Mouse (Mus musculus) limb, embryonic 13.5 days (tissue): ENCODE measurements around the gene Fggy. TPM values are rescaled to one million over a fixed set of nuclear protein-coding genes. Genes with fewer than 3 reads are reported as not detected.

Experiments
- ATAC-seq: fragments of 200-750 bp; cut with Nextera tagmentation; 2 replicates; pipeline ENCODE4 v1.8.0; 2017; ENCODE audit warnings: low read depth, moderate number of reproducible peaks, moderate TSS enrichment; ENCODE audit not compliant: low FRiP score
- H3K27ac ChIP-seq: fragments of 300-500 bp; sonication (generic); 2 replicates; pipeline ENCODE4 v1.5.1; 2015; ENCODE audit warnings: inconsistent platforms, mild to moderate bottlenecking, moderate library complexity
- H3K27me3 ChIP-seq: fragments of 300-500 bp; sonication (generic); 2 replicates; pipeline ENCODE4 v1.6.1; 2015; ENCODE audit warnings: mild to moderate bottlenecking, inconsistent platforms
- H3K36me3 ChIP-seq: fragments of 300-500 bp; sonication (generic); 2 replicates; pipeline ENCODE4 v1.6.1; 2015; ENCODE audit warnings: inconsistent platforms, mild to moderate bottlenecking, moderate library complexity
- H3K4me1 ChIP-seq: fragments of 300-500 bp; sonication (generic); 2 replicates; pipeline ENCODE4 v1.6.1; 2015; ENCODE audit warnings: inconsistent platforms
- H3K4me2 ChIP-seq: fragments of 300-500 bp; sonication (generic); replicated peaks from 2 replicates; pipeline ENCODE4 v1.6.1; 2015; ENCODE audit warnings: inconsistent platforms, mild to moderate bottlenecking, moderate library complexity
- H3K4me3 ChIP-seq: fragments of 300-500 bp; sonication (generic); 2 replicates; pipeline ENCODE4 v1.5.1; 2015; ENCODE audit warnings: moderate library complexity, mild to moderate bottlenecking, inconsistent platforms
- H3K9ac ChIP-seq: fragments of 300-500 bp; sonication (generic); 2 replicates; pipeline ENCODE4 v1.6.1; 2015; ENCODE audit warnings: mild to moderate bottlenecking, inconsistent platforms
- H3K9me3 ChIP-seq: fragments of 300-500 bp; sonication (generic); 2 replicates; pipeline ENCODE4 v1.6.1; 2016; ENCODE audit warnings: inconsistent platforms
- WGBS: fragments of 180-500 bp; shearing (Covaris S2); methylation state at CpG from one replicate; pipeline ENCODE4 v1.1.7; 2015; 5-methylcytosine and 5-hydroxymethylcytosine counted together
- polyA plus RNA-seq: library from polyadenylated mRNA; unstranded; fragments of >200 nt; fragmentation: Nextera tagmentation; extraction: Ambion mirVana; gene quantifications from 2 replicates; pipeline ENCODE4 v1.2.1, GENCODE M21; 2015

Fggy gene
- polyA plus RNA-seq, 1 experiment from 2014 or later: 8.3 TPM

- no peak overlapping the region for H3K4me3 ChIP-seq
- no peaks in the 10 kb centered on the region for H3K27me3 ChIP-seq
- H3K36me3 ChIP-seq: no peaks in the 10 kb centered on the region
- H3K9ac ChIP-seq: no peak overlapping the region
- ATAC-seq: no peak
- H3K9me3 ChIP-seq: no peaks in the 10 kb centered on the region
- WGBS: 79% methylated on average over 2 of the region's 2 CpGs
- H3K27ac ChIP-seq: no peak overlapping the region
- H3K4me1 ChIP-seq: 0 out of 2 replicates have a peak, but pooled peaks cover 2% of the 10 kb centered on the region
- H3K4me2 ChIP-seq: no peak overlapping the region
These were observed 298.7 kb downstream of the Fggy start for GRCm38 (mm10) chr4:95856008-95856407.

DNA sequence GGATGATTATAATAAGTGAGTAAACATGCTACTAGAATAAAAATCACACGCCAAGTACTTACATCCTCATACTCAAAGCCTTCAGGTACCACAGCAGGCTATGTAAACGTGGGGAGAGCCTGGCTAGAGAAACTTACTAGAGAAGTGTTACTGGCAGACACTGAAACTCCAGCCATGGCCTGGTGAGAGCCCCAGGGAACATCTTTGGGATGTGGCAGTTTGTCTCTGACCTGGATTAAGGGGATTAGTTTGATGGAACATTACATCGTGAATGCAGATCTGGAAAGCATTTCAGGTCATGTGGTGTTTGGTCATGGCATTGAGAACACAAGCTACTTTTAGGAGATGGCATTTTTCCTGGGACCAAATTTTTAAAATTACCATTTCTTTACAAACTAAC lies 303.3 kb downstream of the Fggy start:
- H3K27me3 ChIP-seq: no peaks in the 10 kb centered on the region
- H3K4me2 ChIP-seq: no peak overlapping the region
- ATAC-seq: no peak
- H3K4me1 ChIP-seq: peaks cover 31% of the 10 kb centered on the region
- no peak overlapping the region for H3K27ac ChIP-seq
- no peaks in the 10 kb centered on the region for H3K36me3 ChIP-seq
- H3K9me3 ChIP-seq: no peaks in the 10 kb centered on the region
- no peak overlapping the region for H3K4me3 ChIP-seq
- 41% methylated on average over 3 of the region's 3 CpGs for WGBS
- H3K9ac ChIP-seq: no peak overlapping the region

- Histone ChIP-seq H3K4me1 (peaks cover 35% of the 10 kb centered on the region), H3K9me3 (no peaks in the 10 kb centered on the region), H3K4me3 (no peak overlapping the region), H3K27ac (no peak overlapping the region), H3K36me3 (no peaks in the 10 kb centered on the region), H3K4me2 (no peak overlapping the region), H3K9ac (no peak overlapping the region), H3K27me3 (no peaks in the 10 kb centered on the region)
- 23% methylated on average over 4 of the region's 4 CpGs for WGBS
- peak; percentile 46; the same call in 1 of the 2 replicates for ATAC-seq
These were observed 303.8 kb downstream of the Fggy start for GRCm38 (mm10) chr4:95861074-95861473.

DNA sequence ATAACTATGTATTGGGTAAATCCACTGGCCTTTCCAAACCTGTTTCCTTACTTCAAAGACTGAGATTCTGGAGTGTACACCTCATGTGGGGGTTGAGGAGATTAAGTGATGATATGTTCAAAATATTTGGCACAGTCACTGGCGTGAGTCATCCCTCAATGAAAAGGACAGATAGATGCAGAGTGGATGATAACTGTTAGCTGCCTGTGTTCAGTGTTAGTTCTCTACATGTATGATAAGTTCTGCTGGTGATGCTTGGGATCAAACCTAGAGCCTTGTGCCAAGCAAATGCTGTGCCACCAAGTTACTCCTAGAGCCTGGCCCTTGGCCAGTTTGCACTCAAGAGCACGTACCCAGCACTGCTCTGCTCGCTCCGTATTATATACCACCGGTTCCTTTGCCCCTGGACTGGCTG lies 304.4 kb downstream of the Fggy start:
- no peak overlapping the region for H3K4me3 ChIP-seq
- peaks cover 35% of the 10 kb centered on the region for H3K4me1 ChIP-seq
- H3K9ac ChIP-seq: no peak overlapping the region
- 85% methylated on average over 5 of the region's 5 CpGs for WGBS
- H3K36me3 ChIP-seq: no peaks in the 10 kb centered on the region
- no peak overlapping the region for H3K4me2 ChIP-seq
- no peak overlapping the region for H3K27ac ChIP-seq
- H3K9me3 ChIP-seq: no peaks in the 10 kb centered on the region
- no peak for ATAC-seq
- H3K27me3 ChIP-seq: no peaks in the 10 kb centered on the region

DNA sequence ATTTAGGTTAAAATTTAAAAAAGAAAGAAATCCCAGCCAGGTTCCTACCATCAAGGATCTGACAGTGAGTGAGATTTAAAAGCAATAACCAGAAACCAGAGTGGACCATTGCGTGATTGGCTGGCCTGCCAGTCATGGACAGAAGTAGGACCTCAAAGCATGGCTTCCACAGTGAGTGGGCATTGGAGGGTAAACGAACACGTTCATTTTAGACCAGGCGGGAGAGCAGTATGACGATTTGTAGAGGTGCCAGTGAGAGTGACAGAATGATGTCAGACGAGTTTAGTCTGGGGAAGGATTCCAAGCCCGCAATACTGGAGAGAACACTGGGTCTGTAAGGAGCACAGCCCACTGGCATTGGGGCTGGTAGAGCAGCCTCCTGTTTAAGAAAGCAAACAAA lies 305.0 kb downstream of the Fggy start:
- peak; percentile 39 for ATAC-seq
- H3K4me2 ChIP-seq: no peak overlapping the region
- WGBS: 67% methylated on average over 7 of the region's 7 CpGs
- H3K36me3 ChIP-seq: no peaks in the 10 kb centered on the region
- H3K9ac ChIP-seq: no peak overlapping the region
- H3K4me1 ChIP-seq: peaks cover 35% of the 10 kb centered on the region
- no peaks in the 10 kb centered on the region for H3K27me3 ChIP-seq
- H3K4me3 ChIP-seq: no peak overlapping the region
- no peaks in the 10 kb centered on the region for H3K9me3 ChIP-seq
- H3K27ac ChIP-seq: no peak overlapping the region

- Histone ChIP-seq H3K36me3 (no peaks in the 10 kb centered on the region), H3K27ac (no peak overlapping the region), H3K9ac (no peak overlapping the region), H3K9me3 (no peaks in the 10 kb centered on the region), H3K4me3 (no peak overlapping the region), H3K4me2 (no peak overlapping the region), H3K27me3 (no peaks in the 10 kb centered on the region), H3K4me1 (peaks cover 35% of the 10 kb centered on the region)
- 44% methylated on average over 6 of the region's 6 CpGs for WGBS
- ATAC-seq: peak; percentile 55
These were observed 305.6 kb downstream of the Fggy start for GRCm38 (mm10) chr4:95862781-95863499.

- Histone ChIP-seq H3K4me1 (peaks cover 35% of the 10 kb centered on the region), H3K9ac (no peak overlapping the region), H3K4me2 (no peak overlapping the region), H3K27me3 (no peaks in the 10 kb centered on the region), H3K36me3 (no peaks in the 10 kb centered on the region), H3K4me3 (no peak overlapping the region), H3K27ac (no peak overlapping the region), H3K9me3 (no peaks in the 10 kb centered on the region)
- ATAC-seq: no peak
- WGBS: 69% methylated on average over 3 of the region's 3 CpGs
These were observed 306.1 kb downstream of the Fggy start for GRCm38 (mm10) chr4:95863500-95863803.

- peaks cover 35% of the 10 kb centered on the region for H3K4me1 ChIP-seq
- no peak overlapping the region for H3K27ac ChIP-seq
- H3K4me3 ChIP-seq: no peak overlapping the region
- no peaks in the 10 kb centered on the region for H3K27me3 ChIP-seq
- 77% methylated on average over 5 of the region's 5 CpGs for WGBS
- H3K4me2 ChIP-seq: no peak overlapping the region
- no peak for ATAC-seq
- H3K36me3 ChIP-seq: no peaks in the 10 kb centered on the region
- H3K9me3 ChIP-seq: no peaks in the 10 kb centered on the region
- no peak overlapping the region for H3K9ac ChIP-seq
These were observed 307.9 kb downstream of the Fggy start for GRCm38 (mm10) chr4:95865251-95865650.

DNA sequence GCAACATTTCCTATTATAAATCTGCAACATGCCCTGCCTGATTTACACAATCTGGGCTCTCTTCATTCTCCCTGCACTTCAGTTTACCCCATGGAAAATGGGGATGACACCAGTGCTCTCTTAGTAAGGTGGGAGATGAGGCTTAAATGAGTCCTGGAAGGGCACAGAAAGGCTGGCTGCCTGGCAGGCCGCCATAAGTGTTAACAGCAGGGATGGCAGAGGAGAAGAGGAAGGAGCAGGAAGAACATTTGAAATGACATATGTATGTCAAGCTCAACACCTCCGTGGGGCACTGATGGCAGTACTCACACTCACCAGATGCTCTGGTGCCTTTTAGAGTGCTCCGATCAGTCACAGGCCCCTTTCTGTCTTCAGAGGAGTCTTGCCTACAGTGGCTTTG lies 308.6 kb downstream of the Fggy start:
- no peak overlapping the region for H3K4me2 ChIP-seq
- no peak overlapping the region for H3K27ac ChIP-seq
- no peaks in the 10 kb centered on the region for H3K36me3 ChIP-seq
- peaks cover 39% of the 10 kb centered on the region for H3K4me1 ChIP-seq
- no peaks in the 10 kb centered on the region for H3K27me3 ChIP-seq
- 61% methylated on average over 3 of the region's 3 CpGs for WGBS
- no peak for ATAC-seq
- no peak overlapping the region for H3K4me3 ChIP-seq
- no peaks in the 10 kb centered on the region for H3K9me3 ChIP-seq
- no peak overlapping the region for H3K9ac ChIP-seq

DNA sequence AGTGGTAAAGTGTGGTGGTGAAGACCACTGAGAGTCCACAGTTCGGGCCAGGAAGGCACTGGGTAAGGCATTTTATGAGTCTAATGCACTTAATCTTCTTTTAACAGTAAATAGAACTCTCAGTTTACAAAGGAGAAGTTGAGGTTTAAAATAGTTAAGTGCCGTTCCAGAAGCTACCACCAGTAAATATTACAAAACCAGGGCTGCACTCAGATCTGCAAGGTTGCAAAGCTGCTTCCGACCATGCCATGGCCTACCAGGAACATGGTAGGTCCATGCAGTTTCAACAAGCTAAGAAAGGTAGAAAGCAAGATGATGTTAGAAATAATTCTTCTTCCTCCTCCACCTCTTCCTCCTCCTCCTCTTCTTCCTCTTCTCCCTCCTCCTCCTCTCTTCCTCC lies 309.8 kb downstream of the Fggy start:
- no peaks in the 10 kb centered on the region for H3K27me3 ChIP-seq
- no peak overlapping the region for H3K27ac ChIP-seq
- H3K9ac ChIP-seq: no peak overlapping the region
- H3K4me3 ChIP-seq: no peak overlapping the region
- no peak for ATAC-seq
- H3K4me2 ChIP-seq: no peak overlapping the region
- no peaks in the 10 kb centered on the region for H3K36me3 ChIP-seq
- WGBS: 72% methylated on average over 3 of the region's 3 CpGs
- peaks cover 30% of the 10 kb centered on the region for H3K4me1 ChIP-seq
- no peaks in the 10 kb centered on the region for H3K9me3 ChIP-seq

GRCm38 (mm10) chr4:95868348-95868747 lies 311.0 kb downstream of the Fggy start:
- WGBS: 75% methylated on average over 6 of the region's 6 CpGs
- no peak overlapping the region for H3K27ac ChIP-seq
- H3K27me3 ChIP-seq: no peaks in the 10 kb centered on the region
- no peak overlapping the region for H3K4me3 ChIP-seq
- peaks cover 19% of the 10 kb centered on the region for H3K4me1 ChIP-seq
- no peak for ATAC-seq
- H3K36me3 ChIP-seq: no peaks in the 10 kb centered on the region
- no peaks in the 10 kb centered on the region for H3K9me3 ChIP-seq
- no peak overlapping the region for H3K4me2 ChIP-seq
- H3K9ac ChIP-seq: no peak overlapping the region

DNA sequence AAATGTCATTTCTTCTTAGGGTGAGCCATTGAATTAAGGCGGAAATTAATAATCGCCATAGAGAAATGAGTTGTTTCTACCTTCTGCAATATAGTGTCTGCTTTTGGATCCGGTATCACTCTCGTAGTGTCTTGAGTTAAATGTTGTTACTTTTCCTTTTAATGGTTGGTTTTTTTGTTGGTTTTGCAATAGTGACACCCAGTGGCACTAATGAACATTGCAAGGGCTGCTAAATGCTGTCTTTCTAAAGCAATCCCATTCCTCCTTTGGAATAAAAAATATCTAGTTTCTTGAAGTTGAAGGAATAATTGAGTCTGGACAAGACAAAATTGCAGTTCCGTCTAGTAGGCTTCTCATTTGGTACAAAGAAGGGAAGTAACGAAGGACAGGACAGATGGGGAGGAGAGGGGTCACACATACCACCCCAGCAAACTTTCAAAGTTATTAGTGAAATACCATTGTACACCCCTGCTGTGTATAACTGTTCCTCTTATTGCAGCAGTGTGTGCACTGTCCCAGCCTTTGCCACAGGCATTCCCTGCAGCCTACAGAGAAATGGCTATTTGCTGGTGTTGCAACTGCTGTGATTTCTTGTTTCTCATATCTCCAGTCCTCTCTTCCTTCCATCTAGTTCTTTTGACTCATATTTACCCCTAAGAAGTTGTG lies 314.0 kb downstream of the Fggy start:
- H3K27me3 ChIP-seq: no peaks in the 10 kb centered on the region
- H3K4me2 ChIP-seq: peak overlapping the region; percentile 23; the same call in 1 of the 2 replicates

GRCm38 (mm10) chr4:95875896-95876295 lies 318.6 kb downstream of the Fggy start:
- H3K4me3 ChIP-seq: no peak overlapping the region
- H3K4me2 ChIP-seq: no peak overlapping the region
- no peak overlapping the region for H3K9ac ChIP-seq
- no peak for ATAC-seq
- no peaks in the 10 kb centered on the region for H3K27me3 ChIP-seq
- no peaks in the 10 kb centered on the region for H3K9me3 ChIP-seq
- 90% methylated on average over 4 of the region's 4 CpGs for WGBS
- H3K27ac ChIP-seq: no peak overlapping the region
- H3K4me1 ChIP-seq: peaks cover 13% of the 10 kb centered on the region
- no peaks in the 10 kb centered on the region for H3K36me3 ChIP-seq

More for the DNA sequence above, 314.0 kb downstream of the Fggy start:
- Histone ChIP-seq H3K27ac (no peak overlapping the region), H3K36me3 (no peaks in the 10 kb centered on the region), H3K4me3 (no peak overlapping the region), H3K4me1 (peaks cover 8% of the 10 kb centered on the region; the same call in 1 of the 2 replicates), H3K9ac (no peak overlapping the region), H3K9me3 (no peaks in the 10 kb centered on the region)
- 0 out of 2 replicates have a peak, but pooled peaks have one; percentile 16 for ATAC-seq
- 15% methylated on average over 6 of the region's 6 CpGs for WGBS
